In the genomic region with DNA sequence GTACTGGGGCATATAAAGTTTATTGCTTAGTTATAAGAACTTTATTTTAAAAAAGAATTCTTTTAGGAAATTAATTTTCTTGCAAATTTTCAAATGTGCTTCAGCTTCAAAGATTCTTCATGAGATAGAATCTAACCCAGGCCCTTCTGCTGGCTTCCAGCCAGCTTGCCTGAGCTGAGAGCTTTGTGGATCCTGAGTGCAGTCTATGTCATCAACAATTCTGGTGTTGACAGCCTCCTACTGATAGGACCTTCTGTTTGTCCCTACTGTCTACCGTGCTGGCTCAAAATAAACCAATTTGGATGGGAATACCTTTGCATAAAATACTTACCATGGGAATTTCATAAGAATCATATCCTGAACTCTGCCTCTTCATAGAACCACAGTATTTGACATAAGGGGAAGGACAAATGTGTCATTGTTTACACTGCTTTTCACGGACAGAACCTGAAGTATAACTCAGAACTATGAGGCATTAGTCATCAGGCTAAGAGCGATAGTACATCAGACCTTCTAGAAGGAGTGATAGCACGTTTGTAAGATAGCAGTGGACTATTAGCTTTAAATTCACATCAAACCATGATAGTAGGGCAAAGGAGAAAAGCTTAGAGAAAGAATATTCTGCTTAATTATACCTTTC, we compare ENCODE assay signal across 26 mouse cellular contexts.
DNase-seq lines count a peak whose midpoint lies in the region; ATAC-seq lines count a peak whose summit lies in the region.
"Had no signal": no experiment of that assay in that cellular context is flagged by ENCODE, and none has a peak within 500 bp of the region (broad histone marks: within the 10 kb centered on the region; RNA-seq: fewer than 3 reads in every experiment).

No protein-coding gene starts in this region.

- no peaks in the 10 kb centered on the region for H3K9me3 ChIP-seq in intestine, embryonic 15.5 days
- H3K9me3 ChIP-seq: forebrain, embryonic 10.5 days; heart, embryonic 15.5 days; hindbrain, embryonic 15.5 days; limb, embryonic 10.5 days; liver, embryonic 15.5 days; lung, embryonic 15.5 days; midbrain, embryonic 10.5 days had no signal

- ATAC-seq in intestine, embryonic 15.5 days = no peak
- ATAC-seq: intestine, postnatal 0 days; Patski had no signal

- 49% methylated on average over 4 of the region's 4 CpGs for WGBS in intestine, embryonic 15.5 days

- H3K4me3 ChIP-seq in intestine, embryonic 15.5 days (replicated peaks) = no peak overlapping the region
- H3K4me3 ChIP-seq: forebrain, embryonic 10.5 days; gastrocnemius, adult 2 months; heart, embryonic 15.5 days; hindbrain, embryonic 15.5 days; left cerebral cortex, adult 2 months; limb, embryonic 10.5 days; liver, embryonic 15.5 days; lung, embryonic 15.5 days; midbrain, embryonic 10.5 days had no signal

- intact Hi-C loops in left cerebral cortex, postnatal 4 days (cut with DNase I) = no loop called here
- intact Hi-C loops in left cerebral cortex, postnatal 10 days (cut with DNase I) = no loop called here

- no peaks in the 10 kb centered on the region for H3K27me3 ChIP-seq in intestine, embryonic 15.5 days (replicated peaks)
- H3K27me3 ChIP-seq: heart, embryonic 15.5 days; hindbrain, embryonic 15.5 days; liver, embryonic 15.5 days; lung, embryonic 15.5 days; Patski had no signal

- H3K27ac ChIP-seq in intestine, embryonic 15.5 days = no peak overlapping the region
- H3K27ac ChIP-seq: forebrain, embryonic 10.5 days; gastrocnemius, adult 2 months; heart, embryonic 15.5 days; hindbrain, embryonic 15.5 days; left cerebral cortex, adult 2 months; limb, embryonic 10.5 days; liver, embryonic 15.5 days; lung, embryonic 15.5 days; macrophage; midbrain, embryonic 10.5 days had no signal

- no peaks in the 10 kb centered on the region for H3K36me3 ChIP-seq in intestine, embryonic 15.5 days
- H3K36me3 ChIP-seq: forebrain, embryonic 10.5 days; heart, embryonic 15.5 days; hindbrain, embryonic 15.5 days; limb, embryonic 10.5 days; liver, embryonic 15.5 days; lung, embryonic 15.5 days; midbrain, embryonic 10.5 days had no signal

- DNase-seq in left cerebral cortex, postnatal 4 days = peak; percentile 31
- no peak for DNase-seq in left cerebral cortex, postnatal 10 days (ENCODE audit: extremely low spot score in 1 of 2, low spot score in 2 of 2)
- DNase-seq in brain, adult 2 months (ENCODE audit: low read depth, low spot score) = peak; percentile 94
- DNase-seq in cerebellum, adult 18-20 months = peak; percentile 86 to 88
- DNase-seq in cerebellum, postnatal 14 days = peak; percentile 80 to 87
- no peak for DNase-seq in urinary bladder, adult 2 months (ENCODE audit: low spot score)
- DNase-seq in retina, postnatal 1 day = no peak
- DNase-seq: adrenal gland, adult 2 months; gastrocnemius, adult 2 months; heart, postnatal 36 days; liver; right cerebral cortex, postnatal 4 days; thymus, adult 18-20 months; thymus, postnatal 36 days had no signal

- H3K4me1 ChIP-seq in intestine, embryonic 15.5 days (replicated peaks) = no peaks in the 10 kb centered on the region
- H3K4me1 ChIP-seq: forebrain, embryonic 10.5 days; heart, embryonic 15.5 days; hindbrain, embryonic 15.5 days; limb, embryonic 10.5 days; liver, embryonic 15.5 days; lung, embryonic 15.5 days; midbrain, embryonic 10.5 days had no signal

- H3K4me2 ChIP-seq in intestine, embryonic 15.5 days (replicated peaks) = no peak overlapping the region
- H3K4me2 ChIP-seq: heart, embryonic 15.5 days; hindbrain, embryonic 15.5 days; liver, embryonic 15.5 days; lung, embryonic 15.5 days had no signal

- no peak overlapping the region for H3K9ac ChIP-seq in intestine, embryonic 15.5 days
- H3K9ac ChIP-seq: heart, embryonic 15.5 days; hindbrain, embryonic 15.5 days; liver, embryonic 15.5 days; lung, embryonic 15.5 days had no signal

Comparison
In these comparisons a context has a peak if more than half of its experiments do, and no peak if none do; other contexts are left out.
1. DNase-seq: peak in left cerebral cortex, postnatal 4 days (single experiment), brain, adult 2 months (single experiment), cerebellum, adult 18-20 months (2 of 2) and cerebellum, postnatal 14 days (2 of 2); none in left cerebral cortex, postnatal 10 days (0 of 2), urinary bladder, adult 2 months (single experiment) and retina, postnatal 1 day (single experiment).